Mouse (Mus musculus) testis, postnatal 14 days (tissue): ENCODE measurements at regions not wholly inside any gene's neighbourhood (a gene's known extent, or its start where the extent isn't known, plus 50 kb on each side); places are given as distances from the start of the nearest gene placed in this dataset.

Experiments
- DNase-seq: peaks from one replicate; pipeline ENCODE4 v3.0.0; 2021; ENCODE audit warnings: low spot score

GRCm38 (mm10) chr2:173994301-173995073 is 81.6 kb upstream of the Stx16 start:
- no peak for DNase-seq

GRCm38 (mm10) chr2:174004666-174005065 is 71.4 kb upstream of the Stx16 start:
- no peak for DNase-seq

- no peak for DNase-seq
Measured at GRCm38 (mm10) chr2:174007976-174008349, 68.1 kb upstream of the Stx16 start.

GRCm38 (mm10) chr2:174008350-174009218 is 67.5 kb upstream of the Stx16 start:
- no peak for DNase-seq

GRCm38 (mm10) chr2:174010038-174010437 is 66.1 kb upstream of the Stx16 start:
- DNase-seq = no peak

- no peak for DNase-seq
Measured at GRCm38 (mm10) chr2:174011399-174011798, 64.7 kb upstream of the Stx16 start.

- DNase-seq = no peak
Measured at GRCm38 (mm10) chr2:174014361-174014760, 61.7 kb upstream of the Stx16 start.

- DNase-seq = no peak
Measured at GRCm38 (mm10) chr2:174015283-174015682, 60.8 kb upstream of the Stx16 start.

GRCm38 (mm10) chr2:174016068-174016467 is 60.0 kb upstream of the Stx16 start:
- no peak for DNase-seq

- no peak for DNase-seq
Measured at GRCm38 (mm10) chr2:174017042-174017441, 59.1 kb upstream of the Stx16 start.

GRCm38 (mm10) chr2:174017596-174017995 is 58.5 kb upstream of the Stx16 start:
- DNase-seq = no peak

GRCm38 (mm10) chr2:174018002-174018401 is 58.1 kb upstream of the Stx16 start:
- no peak for DNase-seq

GRCm38 (mm10) chr2:174018986-174019385 is 57.1 kb upstream of the Stx16 start:
- no peak for DNase-seq

- DNase-seq = no peak
Measured at GRCm38 (mm10) chr2:174019970-174020369, 56.1 kb upstream of the Stx16 start.

GRCm38 (mm10) chr2:174020447-174020846 is 55.7 kb upstream of the Stx16 start:
- no peak for DNase-seq

GRCm38 (mm10) chr2:174021538-174021937 is 54.6 kb upstream of the Stx16 start:
- DNase-seq = no peak

- no peak for DNase-seq
Measured at GRCm38 (mm10) chr2:174022292-174022691, 53.8 kb upstream of the Stx16 start.

- DNase-seq = no peak
Measured at GRCm38 (mm10) chr2:174025181-174025870, 50.8 kb upstream of the Stx16 start.
